Mouse (Mus musculus): ENCODE results near the gene Ccr6. TPM values are rescaled to one million over a fixed set of nuclear protein-coding genes. Genes with fewer than 3 reads are reported as not detected.
"Not testable (repeated sequence)": the region's sequence is repeated elsewhere in the genome, so short reads cannot be mapped to it uniquely, and the experiment has no call there.

Ccr6 gene
- not detected in 2 replicates for total RNA-seq (2015; ENCODE audit: low replicate concordance)
- not detected in 2 replicates for total RNA-seq (2017; ENCODE audit: low replicate concordance)

DNA sequence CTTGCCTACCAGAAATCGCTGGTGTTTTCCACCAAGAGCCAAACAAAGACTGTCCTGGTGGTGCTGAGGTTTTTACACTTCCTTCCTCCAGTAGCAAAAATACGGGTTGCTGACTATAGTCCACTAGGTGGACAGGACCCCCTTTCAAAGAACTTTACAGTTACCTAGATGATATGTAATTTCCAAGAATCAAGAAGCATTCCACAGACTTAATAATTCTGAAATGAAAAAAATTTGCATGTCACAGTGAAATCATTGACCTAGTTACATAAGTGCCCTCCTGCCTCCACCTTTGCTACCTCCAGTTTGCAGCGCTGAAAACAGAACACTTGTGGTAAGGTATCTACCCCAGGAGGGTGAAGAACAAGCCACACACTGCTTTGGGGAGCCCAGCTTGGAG lies at the start of gene Ccr6:
Gene Ccr6 (plus strand): TSS at position 301 of the 400 bp plus-strand sequence.
- no peak for ATAC-seq (replicated peaks; ENCODE audit: low FRiP score, poor library complexity, severe bottlenecking)

GRCm38 (mm10) chr17:8193678-8194077 lies 42.2 kb upstream of the Ccr6 start:
- ATAC-seq (replicated peaks; ENCODE audit: low FRiP score, poor library complexity, severe bottlenecking) = no peak

DNA sequence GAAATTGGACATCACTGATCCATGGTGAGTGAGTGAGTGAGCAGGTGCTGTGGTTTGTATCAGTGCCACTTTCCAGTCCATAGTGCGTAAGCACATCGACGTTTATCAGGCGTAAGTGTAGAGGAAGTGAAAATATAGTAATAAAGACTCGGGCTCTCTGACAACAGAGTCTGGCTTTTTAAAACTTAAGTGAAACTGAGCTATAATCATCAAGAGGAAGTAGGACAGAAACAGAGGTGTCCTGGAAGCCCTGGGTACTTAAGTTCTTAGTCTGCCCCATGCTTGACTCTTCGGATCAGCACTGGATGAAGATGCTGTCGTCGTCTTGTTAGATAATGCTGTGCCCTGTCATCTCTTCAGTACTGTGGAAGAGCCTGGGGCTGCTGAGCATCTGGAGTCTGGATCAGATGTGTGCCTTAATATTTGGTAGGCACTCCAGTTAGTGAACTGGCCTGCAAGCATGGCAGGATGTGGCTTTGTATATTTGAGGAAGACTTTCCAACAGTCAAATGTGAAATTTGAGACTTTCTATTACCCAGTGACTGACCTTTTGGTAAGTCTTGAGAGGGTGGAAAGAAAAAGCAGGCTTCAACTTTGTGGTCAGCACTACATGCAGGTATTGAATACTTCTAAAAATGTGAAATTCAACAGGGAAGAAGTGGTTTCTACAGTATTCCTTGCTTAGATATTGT lies 40.0 kb upstream of the Ccr6 start:
- ATAC-seq (replicated peaks; ENCODE audit: low FRiP score, poor library complexity, severe bottlenecking) = no peak

DNA sequence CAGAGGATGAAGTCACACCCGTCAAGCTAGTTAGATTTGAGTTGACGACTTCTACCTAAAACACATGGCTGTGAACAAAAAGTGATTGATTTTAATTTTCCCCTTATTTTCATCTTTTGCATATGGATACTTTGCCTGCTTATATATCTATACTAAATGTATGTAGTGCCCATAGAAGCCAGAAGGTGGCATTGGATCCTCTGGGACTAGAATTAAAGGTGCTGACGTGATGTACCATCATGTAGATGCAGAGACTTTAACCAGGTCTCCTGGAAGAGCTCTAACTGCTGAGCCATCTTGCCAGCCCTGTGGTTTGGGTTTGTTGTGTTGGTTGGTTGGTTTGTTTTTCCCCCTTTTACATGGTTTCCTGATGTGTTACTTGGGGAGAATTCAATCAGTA lies 38.2 kb upstream of the Ccr6 start:
- ATAC-seq (replicated peaks; ENCODE audit: low FRiP score, poor library complexity, severe bottlenecking) = no peak

- ATAC-seq (replicated peaks; ENCODE audit: low FRiP score, poor library complexity, severe bottlenecking) = no peak
Measured at GRCm38 (mm10) chr17:8199067-8199935, 36.5 kb upstream of the Ccr6 start.

DNA sequence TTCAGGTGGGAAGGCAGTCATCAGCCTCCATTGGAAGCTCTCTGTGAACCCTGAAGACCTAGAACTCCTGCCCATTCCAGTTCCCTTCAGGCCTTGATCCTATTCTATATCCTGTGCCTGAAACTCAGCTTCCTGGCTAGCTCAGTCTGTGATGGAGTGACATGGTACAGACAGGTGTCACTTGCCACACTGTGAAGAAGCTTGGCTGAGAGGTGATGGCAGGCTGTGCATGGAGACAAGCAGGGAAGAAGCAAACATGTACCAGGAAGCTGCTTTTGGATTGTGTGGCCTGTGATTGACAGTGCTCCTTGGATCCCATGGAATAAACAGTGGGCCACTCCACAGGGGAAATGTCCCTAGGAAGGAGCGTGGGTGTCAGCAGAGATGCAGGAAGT lies 35.9 kb upstream of the Ccr6 start:
- no peak; the same call in 1 of the 2 replicates for ATAC-seq (replicated peaks; ENCODE audit: low FRiP score, poor library complexity, severe bottlenecking)

GRCm38 (mm10) chr17:8203487-8203886 lies 32.4 kb upstream of the Ccr6 start:
- ATAC-seq (replicated peaks; ENCODE audit: low FRiP score, poor library complexity, severe bottlenecking) = no peak

- not testable (repeated sequence) for ATAC-seq (replicated peaks; ENCODE audit: low FRiP score, poor library complexity, severe bottlenecking)
Measured at GRCm38 (mm10) chr17:8205221-8205631, 30.6 kb upstream of the Ccr6 start.

GRCm38 (mm10) chr17:8206691-8207090 lies 29.2 kb upstream of the Ccr6 start:
- ATAC-seq (replicated peaks; ENCODE audit: low FRiP score, poor library complexity, severe bottlenecking) = no peak

DNA sequence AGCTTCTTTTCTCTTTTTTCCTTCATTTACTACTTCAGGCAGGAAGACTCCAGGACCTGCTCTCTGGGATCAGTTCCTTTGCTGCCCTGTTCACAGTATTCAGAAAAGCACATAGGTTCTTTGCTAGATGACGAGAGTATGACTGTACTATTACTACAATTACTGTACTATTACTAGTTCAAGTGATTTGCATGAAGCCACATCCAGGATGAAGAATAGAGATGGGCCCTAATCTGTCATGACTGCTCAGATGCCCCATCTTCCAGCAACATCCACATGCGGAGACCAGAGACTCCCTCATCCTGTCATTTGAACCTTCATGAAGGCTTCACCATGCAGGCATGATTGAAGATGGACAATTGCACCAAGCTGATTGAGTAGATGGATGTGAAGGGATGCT lies 26.1 kb upstream of the Ccr6 start:
- no peak for ATAC-seq (replicated peaks; ENCODE audit: low FRiP score, poor library complexity, severe bottlenecking)

GRCm38 (mm10) chr17:8210170-8210569 lies 25.7 kb upstream of the Ccr6 start:
- no peak for ATAC-seq (replicated peaks; ENCODE audit: low FRiP score, poor library complexity, severe bottlenecking)

GRCm38 (mm10) chr17:8210675-8211074 lies 25.2 kb upstream of the Ccr6 start:
- no peak for ATAC-seq (replicated peaks; ENCODE audit: low FRiP score, poor library complexity, severe bottlenecking)

DNA sequence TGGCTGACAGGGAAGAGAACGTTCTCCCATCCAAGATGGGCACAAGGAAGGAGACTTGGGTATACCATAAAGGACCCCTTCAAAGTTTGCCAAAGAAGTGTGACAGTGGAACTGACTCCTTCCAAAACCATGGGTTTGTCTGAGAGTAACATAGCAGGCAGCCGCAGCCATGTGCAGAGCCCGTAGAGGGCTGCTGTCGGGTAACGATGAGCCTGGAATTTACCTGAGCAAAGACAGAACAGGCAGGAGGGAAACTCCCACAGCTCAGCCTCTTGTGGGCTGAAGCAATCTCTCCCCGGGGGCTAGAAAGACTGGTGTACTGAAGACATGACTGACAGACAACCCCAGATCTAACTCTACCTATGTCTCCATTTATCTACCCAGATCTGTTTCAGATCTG lies 24.4 kb upstream of the Ccr6 start:
- no peak for ATAC-seq (replicated peaks; ENCODE audit: low FRiP score, poor library complexity, severe bottlenecking)

DNA sequence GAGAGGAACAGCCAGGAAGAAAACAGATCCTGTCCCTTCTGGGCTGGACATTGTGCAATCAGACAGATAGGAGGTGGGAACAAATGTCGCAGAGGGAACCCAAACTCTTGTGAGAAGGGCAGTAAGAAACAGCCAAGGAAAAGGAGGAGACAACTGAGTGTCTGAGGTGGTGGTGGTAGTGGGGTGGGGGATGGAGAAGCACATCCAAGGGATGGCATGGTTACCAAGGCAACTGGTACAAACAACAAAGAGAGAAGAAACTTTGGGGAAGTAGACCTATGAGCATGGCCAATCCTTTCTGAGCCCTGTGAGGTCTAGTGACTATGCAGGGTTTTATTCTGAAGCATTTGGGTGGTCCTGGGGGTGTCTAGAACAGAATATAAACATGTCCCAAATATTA lies 21.5 kb upstream of the Ccr6 start:
- ATAC-seq (replicated peaks; ENCODE audit: low FRiP score, poor library complexity, severe bottlenecking) = no peak

- no peak for ATAC-seq (replicated peaks; ENCODE audit: low FRiP score, poor library complexity, severe bottlenecking)
Measured at GRCm38 (mm10) chr17:8215016-8215745, 20.7 kb upstream of the Ccr6 start.

GRCm38 (mm10) chr17:8223225-8223624 lies 12.6 kb upstream of the Ccr6 start:
- ATAC-seq (replicated peaks; ENCODE audit: low FRiP score, poor library complexity, severe bottlenecking) = no peak

GRCm38 (mm10) chr17:8224072-8224471 lies 11.8 kb upstream of the Ccr6 start:
- no peak for ATAC-seq (replicated peaks; ENCODE audit: low FRiP score, poor library complexity, severe bottlenecking)

- ATAC-seq (replicated peaks; ENCODE audit: low FRiP score, poor library complexity, severe bottlenecking) = no peak
Measured at GRCm38 (mm10) chr17:8225166-8225565, 10.7 kb upstream of the Ccr6 start.

DNA sequence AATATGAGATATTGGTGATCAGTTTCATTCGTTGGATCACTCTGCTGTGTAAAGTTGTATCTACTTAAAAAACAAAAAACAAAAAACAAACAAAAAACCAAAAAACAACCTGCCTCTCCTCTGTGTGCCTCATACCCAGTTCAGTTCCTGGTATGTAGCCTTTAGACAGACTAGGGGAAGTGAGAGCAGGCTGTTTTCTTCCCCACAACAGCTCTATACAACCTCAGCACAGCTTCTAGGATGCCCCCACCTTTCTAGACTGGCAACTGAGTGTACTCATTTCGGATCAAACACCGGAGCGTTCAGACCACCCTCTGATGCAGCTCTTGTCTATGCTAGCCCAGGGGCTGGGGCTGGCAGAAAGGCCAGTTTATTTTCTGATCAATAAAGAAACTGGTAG lies 10.1 kb upstream of the Ccr6 start:
- no peak for ATAC-seq (replicated peaks; ENCODE audit: low FRiP score, poor library complexity, severe bottlenecking)

DNA sequence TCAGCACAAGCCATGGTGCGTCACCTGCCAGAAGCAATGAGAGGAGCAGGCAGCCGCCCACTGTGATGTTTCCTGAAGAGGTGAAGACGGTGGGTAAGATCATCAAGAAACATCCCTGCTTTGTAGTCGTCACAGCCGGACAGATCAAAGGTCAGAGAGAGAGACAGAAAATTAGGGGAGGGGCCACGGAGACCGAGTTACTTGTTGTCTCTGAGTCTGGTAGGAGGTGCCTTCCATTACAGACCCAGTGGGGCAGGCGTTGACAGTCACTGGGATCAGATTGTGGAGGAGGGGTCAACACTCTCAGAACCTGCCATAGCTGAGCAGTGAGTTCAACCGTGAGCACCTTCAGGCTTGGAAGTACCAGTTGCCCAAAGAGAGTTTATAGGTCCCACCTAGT lies 7.2 kb upstream of the Ccr6 start:
- no peak for ATAC-seq (replicated peaks; ENCODE audit: low FRiP score, poor library complexity, severe bottlenecking)

Data from erythroid progenitor cell, adult 5-6 weeks (primary cell).